Mouse (Mus musculus): ENCODE measurements around the gene Tigar. TPM values are rescaled to one million over a fixed set of nuclear protein-coding genes. Genes with fewer than 3 reads are reported as not detected.

Gene Tigar
- polyA plus RNA-seq, 1 experiment from 2014 or later = 0.53 TPM

DNA sequence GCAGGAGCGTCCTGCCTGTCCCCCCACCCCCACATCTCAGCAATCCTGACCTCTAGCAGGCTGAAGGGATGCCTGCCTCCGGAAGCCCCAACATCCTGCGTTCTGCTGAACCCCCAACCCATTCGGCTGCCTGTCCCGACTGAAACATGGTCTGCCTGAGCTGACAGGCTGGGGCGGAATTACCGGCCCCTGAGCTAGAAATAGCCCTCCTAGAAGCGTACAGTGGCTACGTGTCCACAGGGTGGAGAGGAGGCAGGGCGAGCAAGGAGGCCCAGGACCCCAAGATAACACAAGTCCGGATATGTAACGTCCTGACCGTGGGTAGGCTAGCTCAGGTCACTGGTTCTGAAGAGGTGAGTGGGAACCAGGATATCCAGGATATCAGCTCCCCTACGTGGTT, 44.5 kb downstream of the Tigar start:
- no peaks in the 10 kb centered on the region for H3K36me3 ChIP-seq (replicated peaks)
- no peak overlapping the region; the same call in 1 of the 2 replicates for H3K4me2 ChIP-seq
- H3K9ac ChIP-seq = no peak overlapping the region
- no peak for ATAC-seq (ENCODE audit: insufficient read depth)
- H3K4me1 ChIP-seq (replicated peaks) = no peaks in the 10 kb centered on the region
- 5% methylated on average over 14 of the region's 14 CpGs for WGBS (ENCODE audit: insufficient replicate concordance)
- H3K4me3 ChIP-seq (replicated peaks) = no peak overlapping the region
- no peak overlapping the region for H3K27ac ChIP-seq (replicated peaks)
- no peaks in the 10 kb centered on the region for H3K9me3 ChIP-seq (replicated peaks)
- H3K27me3 ChIP-seq = peaks cover 10% of the 10 kb centered on the region; the same call in 1 of the 2 replicates

DNA sequence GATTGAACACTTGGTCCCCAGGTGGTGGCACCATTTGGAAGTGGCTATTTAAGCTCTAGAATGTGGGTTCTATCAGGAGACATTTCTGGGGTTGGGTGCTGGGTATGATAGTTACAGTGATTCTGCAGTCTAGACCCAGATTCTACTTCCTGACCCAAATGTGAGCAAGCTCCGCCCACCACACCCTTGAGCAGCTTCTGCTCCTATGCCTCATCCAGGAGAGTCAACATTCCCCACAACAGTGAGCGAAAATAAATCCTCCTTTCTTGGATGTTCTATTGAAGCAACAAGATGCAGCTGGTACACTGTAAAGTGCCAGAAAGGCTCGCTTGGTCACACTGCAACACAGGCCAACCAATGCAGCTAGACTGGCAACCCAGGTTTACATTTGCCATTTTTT, 45.4 kb downstream of the Tigar start:
- no peak for ATAC-seq (ENCODE audit: insufficient read depth)
- peaks cover 10% of the 10 kb centered on the region; the same call in 1 of the 2 replicates for H3K27me3 ChIP-seq
- H3K36me3 ChIP-seq (replicated peaks) = no peaks in the 10 kb centered on the region
- no peak overlapping the region for H3K4me2 ChIP-seq
- H3K9ac ChIP-seq = no peak overlapping the region
- no peak overlapping the region for H3K4me3 ChIP-seq (replicated peaks)
- WGBS (ENCODE audit: insufficient replicate concordance) = 52% methylated on average over 3 of the region's 3 CpGs
- H3K4me1 ChIP-seq (replicated peaks) = no peaks in the 10 kb centered on the region
- H3K27ac ChIP-seq (replicated peaks) = no peak overlapping the region
- H3K9me3 ChIP-seq (replicated peaks) = no peaks in the 10 kb centered on the region

DNA sequence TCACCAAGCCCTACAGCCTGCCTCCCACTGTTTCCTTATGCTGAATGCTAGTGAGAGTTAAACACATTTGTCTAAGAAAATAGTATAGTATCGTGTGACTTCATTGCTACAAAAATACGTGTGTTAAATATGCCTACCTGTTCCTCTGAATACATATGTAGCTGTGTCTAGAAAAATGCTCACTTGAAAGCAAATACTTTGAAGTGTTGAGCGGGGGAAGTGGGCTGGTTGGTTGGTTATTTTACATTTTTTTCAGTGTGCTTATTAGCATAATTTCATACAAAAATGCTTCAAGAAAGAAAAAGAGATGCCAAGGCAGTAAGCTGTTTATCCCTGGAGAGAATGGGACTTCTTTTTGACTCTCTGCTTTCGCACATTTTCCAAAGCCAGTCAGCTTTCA, 49.4 kb downstream of the Tigar start:
- Histone ChIP-seq H3K4me3 (replicated peaks) (no peak overlapping the region), H3K4me1 (replicated peaks) (no peaks in the 10 kb centered on the region), H3K36me3 (replicated peaks) (no peaks in the 10 kb centered on the region), H3K9ac (no peak overlapping the region), H3K9me3 (replicated peaks) (no peaks in the 10 kb centered on the region), H3K27me3 (peaks cover 6% of the 10 kb centered on the region; the same call in 1 of the 2 replicates), H3K27ac (replicated peaks) (no peak overlapping the region), H3K4me2 (no peak overlapping the region)
- no peak for ATAC-seq (ENCODE audit: insufficient read depth)
- 57% methylated on average over 4 of the region's 4 CpGs for WGBS (ENCODE audit: insufficient replicate concordance)

DNA sequence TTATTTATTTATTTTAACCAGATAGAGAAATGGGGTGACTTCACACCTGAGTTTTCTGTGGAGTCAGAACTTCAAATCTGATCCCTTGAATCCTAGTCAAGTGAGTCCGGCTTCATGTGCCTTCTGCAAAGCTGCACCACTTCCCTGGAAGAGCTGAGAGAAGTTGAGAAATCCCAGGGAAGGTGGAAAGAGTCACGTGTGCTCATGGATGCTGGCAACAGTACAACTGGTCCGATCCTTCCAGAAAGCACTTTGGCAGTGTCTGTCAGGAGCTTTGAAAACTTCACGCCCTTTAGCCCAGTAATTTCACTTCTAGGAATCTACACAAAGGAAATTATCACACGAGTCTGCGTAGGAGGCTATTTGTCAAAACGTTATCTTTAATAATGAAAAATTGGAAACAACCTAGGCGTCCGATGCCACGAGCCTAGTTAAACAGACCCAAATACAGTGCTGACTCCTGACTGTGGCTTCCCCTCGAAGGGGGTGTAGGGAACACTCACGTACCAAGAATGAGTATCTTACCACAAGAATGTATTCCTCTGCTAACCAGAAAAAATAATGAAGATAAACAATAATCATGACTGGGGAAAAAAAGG, 52.3 kb downstream of the Tigar start:
- 56% methylated on average over 12 of the region's 12 CpGs for WGBS (ENCODE audit: insufficient replicate concordance)
- Histone ChIP-seq H3K27ac (replicated peaks) (no peak overlapping the region), H3K9ac (no peak overlapping the region), H3K4me1 (replicated peaks) (no peaks in the 10 kb centered on the region), H3K27me3 (no peaks in the 10 kb centered on the region), H3K36me3 (replicated peaks) (no peaks in the 10 kb centered on the region), H3K4me2 (no peak overlapping the region), H3K9me3 (replicated peaks) (no peaks in the 10 kb centered on the region), H3K4me3 (replicated peaks) (no peak overlapping the region)
- no peak for ATAC-seq (ENCODE audit: insufficient read depth)

DNA sequence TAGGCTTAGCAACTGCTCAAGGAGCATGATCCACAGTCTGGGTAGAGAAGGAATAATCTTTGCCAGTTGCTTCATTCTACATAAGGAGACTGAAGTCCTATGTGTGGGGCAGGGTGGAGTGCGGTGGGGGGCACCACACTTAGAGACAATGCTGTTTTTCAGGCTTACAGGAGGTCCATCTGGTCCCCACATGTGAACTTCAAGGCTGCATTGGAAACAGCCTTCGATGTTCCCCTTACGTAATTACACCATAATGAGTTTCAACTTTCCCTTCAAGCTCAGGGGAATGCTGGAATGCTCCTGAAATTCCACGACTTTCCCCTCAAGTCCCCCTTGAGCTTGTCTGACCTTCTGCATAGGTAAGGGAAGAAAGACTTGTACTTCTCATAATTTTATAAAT, 58.5 kb downstream of the Tigar start:
- H3K4me2 ChIP-seq = no peak overlapping the region
- no peak for ATAC-seq (ENCODE audit: insufficient read depth)

DNA sequence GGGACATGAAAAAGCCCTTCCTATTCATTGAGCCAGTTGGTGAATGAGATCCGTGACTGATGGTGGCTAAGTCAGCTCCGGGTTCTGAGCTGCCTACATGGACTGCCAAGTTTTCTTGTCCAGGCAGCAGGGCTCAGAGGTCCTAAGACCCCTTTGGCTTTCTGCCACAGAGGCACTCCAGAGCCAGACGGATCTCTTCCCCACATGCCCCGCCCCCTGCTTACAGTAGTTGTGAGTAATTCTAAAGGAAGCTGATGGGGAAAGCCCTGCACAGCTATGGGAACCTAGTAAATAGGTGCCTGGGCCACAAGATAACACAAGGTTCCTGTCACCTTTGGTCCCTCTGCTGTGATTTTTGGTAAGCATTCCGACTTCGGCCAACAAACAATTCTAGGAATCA, 64.4 kb downstream of the Tigar start:
- Histone ChIP-seq H3K4me1 (replicated peaks) (no peaks in the 10 kb centered on the region), H3K27me3 (no peaks in the 10 kb centered on the region), H3K4me2 (no peak overlapping the region), H3K9ac (no peak overlapping the region), H3K4me3 (replicated peaks) (no peak overlapping the region), H3K9me3 (replicated peaks) (no peaks in the 10 kb centered on the region), H3K27ac (replicated peaks) (no peak overlapping the region), H3K36me3 (replicated peaks) (no peaks in the 10 kb centered on the region)
- no peak for ATAC-seq (ENCODE audit: insufficient read depth)
- WGBS (ENCODE audit: insufficient replicate concordance) = 39% methylated on average over 6 of the region's 6 CpGs

More for the DNA sequence above, 58.5 kb downstream of the Tigar start:
- Histone ChIP-seq H3K27ac (replicated peaks) (no peak overlapping the region), H3K4me1 (replicated peaks) (no peaks in the 10 kb centered on the region), H3K27me3 (no peaks in the 10 kb centered on the region), H3K36me3 (replicated peaks) (no peaks in the 10 kb centered on the region), H3K9me3 (replicated peaks) (no peaks in the 10 kb centered on the region), H3K9ac (no peak overlapping the region), H3K4me3 (replicated peaks) (no peak overlapping the region)
- whole genome bisulfite sequencing (ENCODE audit: insufficient replicate concordance) = 60% methylated on average over 4 of the region's 4 CpGs

Other genes starting within 250 kb of the Tigar start
- not detected in 2 replicates for gene Dyrk4, start 187.7 kb downstream of the Tigar start, polyA plus RNA-seq (2015; fragmentation: Nextera tagmentation; extraction: Ambion mirVana)
- 41.5 and 43.6 TPM in 2 replicates for gene Rad51ap1, start 170.0 kb downstream of the Tigar start, polyA plus RNA-seq (2015; fragmentation: Nextera tagmentation; extraction: Ambion mirVana)
- 14.2 TPM in 2 replicates for gene D6Wsu163e, start 169.6 kb downstream of the Tigar start, polyA plus RNA-seq (2015; fragmentation: Nextera tagmentation; extraction: Ambion mirVana)
- gene Fgf6, start 94.0 kb downstream of the Tigar start, polyA plus RNA-seq (2015; fragmentation: Nextera tagmentation; extraction: Ambion mirVana) = 0.01 and 0.06 TPM in 2 replicates
- not detected in 2 replicates for gene Fgf23, start 36.7 kb downstream of the Tigar start, polyA plus RNA-seq (2015; fragmentation: Nextera tagmentation; extraction: Ambion mirVana)
- 47.6 and 47.9 TPM in 2 replicates for gene Ccnd2, start 42.6 kb upstream of the Tigar start, polyA plus RNA-seq (2015; fragmentation: Nextera tagmentation; extraction: Ambion mirVana)

Data from liver, embryonic 15.5 days (tissue).